Mouse (Mus musculus) heart, embryonic 12.5 days (tissue): Measurements from ENCODE around the gene Zbtb24. TPM values are rescaled to one million over a fixed set of nuclear protein-coding genes. Genes with fewer than 3 reads are reported as not detected.
"Not testable (repeated sequence)": the region's sequence is repeated elsewhere in the genome, so short reads cannot be mapped to it uniquely, and the experiment has no call there.

Experiments
- ATAC-seq: fragments of 200-750 bp; cut with Nextera tagmentation; 2 replicates; pipeline ENCODE4 v1.8.0; 2017; ENCODE audit warnings: moderate TSS enrichment, moderate library complexity; ENCODE audit not compliant: insufficient number of reproducible peaks, low FRiP score
- H3K27ac ChIP-seq: fragments of 300-500 bp; sonication (generic); 2 replicates; pipeline ENCODE4 v1.5.1; 2016; ENCODE audit warnings: mild to moderate bottlenecking, moderate library complexity; ENCODE audit not compliant: poor library complexity, severe bottlenecking
- H3K27me3 ChIP-seq: fragments of 300-500 bp; sonication (generic); replicated peaks from 2 replicates; pipeline ENCODE4 v1.6.1; 2016; ENCODE audit warnings: mild to moderate bottlenecking, moderate library complexity
- H3K36me3 ChIP-seq: fragments of 300-500 bp; sonication (generic); 2 replicates; pipeline ENCODE4 v1.6.1; 2016; ENCODE audit warnings: mild to moderate bottlenecking, moderate library complexity
- H3K4me1 ChIP-seq: fragments of 300-500 bp; sonication (generic); replicated peaks from 2 replicates; pipeline ENCODE4 v1.6.1; 2016; ENCODE audit warnings: mild to moderate bottlenecking
- H3K4me2 ChIP-seq: fragments of 300-500 bp; sonication (generic); 2 replicates; pipeline ENCODE4 v1.6.1; 2016; ENCODE audit warnings: mild to moderate bottlenecking, moderate library complexity
- H3K4me3 ChIP-seq: fragments of 300-500 bp; sonication (generic); 2 replicates; pipeline ENCODE4 v1.5.1; 2016; ENCODE audit warnings: mild to moderate bottlenecking
- H3K9ac ChIP-seq: fragments of 300-500 bp; sonication (generic); 2 replicates; pipeline ENCODE4 v1.6.1; 2016; ENCODE audit warnings: mild to moderate bottlenecking, moderate library complexity
- H3K9me3 ChIP-seq: fragments of 300-500 bp; sonication (generic); replicated peaks from 2 replicates; pipeline ENCODE4 v1.6.1; 2016; ENCODE audit warnings: mild to moderate bottlenecking, moderate library complexity
- WGBS: fragments of 180-500 bp; shearing (Covaris S2); methylation state at CpG from one replicate; pipeline ENCODE4 v1.1.7; 2016; 5-methylcytosine and 5-hydroxymethylcytosine counted together
- polyA plus RNA-seq: library from polyadenylated mRNA; unstranded; fragments of >200 nt; fragmentation: Nextera tagmentation; extraction: Ambion mirVana; gene quantifications from 2 replicates; pipeline ENCODE4 v1.2.1, GENCODE M21; 2016

Gene Zbtb24
- polyA plus RNA-seq, 1 experiment from 2014 or later = 13.3 TPM

- peaks cover 4% of the 10 kb centered on the region; the same call in 1 of the 2 replicates for H3K27me3 ChIP-seq
- 100% methylated on average over 1 of the region's 1 CpGs for WGBS
- H3K4me2 ChIP-seq = no peak overlapping the region
- H3K9ac ChIP-seq = no peak overlapping the region
- no peak for ATAC-seq
- H3K9me3 ChIP-seq = no peaks in the 10 kb centered on the region
- H3K27ac ChIP-seq = no peak overlapping the region
- no peak overlapping the region for H3K4me3 ChIP-seq
- H3K4me1 ChIP-seq = 0 out of 2 replicates have a peak, but pooled peaks cover 5% of the 10 kb centered on the region
- H3K36me3 ChIP-seq = no peaks in the 10 kb centered on the region
Observed at GRCm38 (mm10) chr10:41504996-41505395, 54.8 kb downstream of the Zbtb24 start.

DNA sequence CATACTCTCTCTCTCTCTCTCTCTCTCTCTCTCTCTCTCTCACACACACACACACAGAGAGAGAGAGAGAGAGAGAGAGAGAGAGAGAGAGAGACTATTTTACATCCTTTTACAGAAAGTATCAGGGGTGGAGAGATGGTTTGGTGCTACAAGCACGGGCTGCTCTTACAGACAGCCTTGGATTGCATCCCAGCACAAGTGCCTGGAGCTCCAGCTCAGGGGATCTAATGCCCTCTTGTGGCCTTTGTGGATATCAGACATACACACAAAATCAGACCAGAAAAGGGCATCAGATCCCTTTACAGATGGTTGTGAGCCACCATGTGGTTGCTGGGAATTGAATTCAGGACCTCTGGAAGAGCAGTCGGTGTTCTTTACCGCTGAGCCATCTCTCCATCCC, 55.3 kb downstream of the Zbtb24 start:
- WGBS = 2% methylated on average over 3 of the region's 3 CpGs
- not testable (repeated sequence) for H3K4me1 ChIP-seq, H3K9ac ChIP-seq, H3K27ac ChIP-seq, H3K36me3 ChIP-seq, H3K4me3 ChIP-seq, ATAC-seq, H3K4me2 ChIP-seq, H3K27me3 ChIP-seq, H3K9me3 ChIP-seq

DNA sequence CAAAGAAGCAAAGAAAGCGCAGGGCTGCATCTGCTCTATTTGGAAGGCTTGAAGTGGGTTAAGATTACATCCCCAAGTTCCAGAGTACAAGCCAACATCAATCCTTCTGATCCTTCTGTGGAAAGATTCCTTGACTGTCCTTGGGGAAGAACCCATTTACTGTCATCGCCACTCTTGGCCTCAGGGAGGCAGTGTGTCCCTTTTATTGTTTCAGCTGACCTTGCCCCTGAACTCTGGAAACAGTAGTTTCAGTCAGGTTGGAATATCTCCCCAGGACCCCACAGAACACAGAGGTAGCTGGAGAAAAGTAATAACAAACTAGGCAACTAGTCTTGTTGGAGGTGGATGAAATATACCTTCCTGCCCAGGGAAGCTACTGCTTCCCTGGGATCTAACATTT, 59.0 kb downstream of the Zbtb24 start:
- Histone ChIP-seq H3K4me1 (no peaks in the 10 kb centered on the region), H3K4me3 (no peak overlapping the region), H3K27me3 (peaks cover 4% of the 10 kb centered on the region; the same call in 1 of the 2 replicates), H3K36me3 (no peaks in the 10 kb centered on the region), H3K27ac (no peak overlapping the region), H3K9me3 (no peaks in the 10 kb centered on the region), H3K9ac (no peak overlapping the region), H3K4me2 (no peak overlapping the region)
- ATAC-seq = no peak
- 23% methylated on average over 2 of the region's 2 CpGs for WGBS

DNA sequence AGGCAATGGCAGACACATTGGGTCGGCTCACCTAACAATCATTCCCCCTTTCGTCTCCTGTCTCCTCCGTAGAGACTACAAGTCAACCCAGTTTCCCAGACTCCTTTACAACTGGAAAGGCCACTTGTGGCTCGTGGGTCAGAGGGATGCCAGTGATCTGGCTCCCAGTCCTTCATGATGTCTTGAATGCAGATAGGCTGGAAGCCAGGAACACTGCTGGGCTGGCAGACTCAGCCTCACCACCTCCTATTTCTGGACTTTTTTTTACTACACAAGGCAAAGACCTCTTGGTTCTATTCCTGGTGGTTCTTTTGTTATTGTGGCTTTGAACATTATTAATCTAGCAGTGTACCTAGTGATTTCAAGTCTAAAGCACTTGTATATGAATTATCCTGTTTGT, 64.1 kb downstream of the Zbtb24 start:
- no peak for ATAC-seq
- no peak overlapping the region for H3K9ac ChIP-seq
- H3K4me3 ChIP-seq = no peak overlapping the region
- H3K27ac ChIP-seq = no peak overlapping the region
- H3K36me3 ChIP-seq = no peaks in the 10 kb centered on the region
- no peak overlapping the region for H3K4me2 ChIP-seq
- no peaks in the 10 kb centered on the region for H3K9me3 ChIP-seq
- H3K4me1 ChIP-seq = no peaks in the 10 kb centered on the region
- H3K27me3 ChIP-seq = no peaks in the 10 kb centered on the region
- 61% methylated on average over 4 of the region's 4 CpGs for WGBS

- no peak overlapping the region for H3K4me2 ChIP-seq
- H3K27me3 ChIP-seq = no peaks in the 10 kb centered on the region
- H3K9ac ChIP-seq = no peak overlapping the region
- ATAC-seq = no peak
- H3K27ac ChIP-seq = no peak overlapping the region
- no peaks in the 10 kb centered on the region for H3K9me3 ChIP-seq
- no peaks in the 10 kb centered on the region for H3K4me1 ChIP-seq
- no peaks in the 10 kb centered on the region for H3K36me3 ChIP-seq
- no peak overlapping the region for H3K4me3 ChIP-seq
Observed at GRCm38 (mm10) chr10:41514921-41515320, 64.7 kb downstream of the Zbtb24 start.

Other genes starting within 250 kb of the Zbtb24 start
- 48.1 and 52.5 TPM in 2 replicates for gene Fig4, start 147.1 kb upstream of the Zbtb24 start, polyA plus RNA-seq
- 0.14 and 0.26 TPM in 2 replicates for gene Ak9, start 146.4 kb upstream of the Zbtb24 start, polyA plus RNA-seq
- gene Mical1, start 25.9 kb downstream of the Zbtb24 start, polyA plus RNA-seq = 38.9 and 45.3 TPM in 2 replicates
- 42.7 and 45.6 TPM in 2 replicates for gene Smpd2, start 40.0 kb downstream of the Zbtb24 start, polyA plus RNA-seq
- gene Ppil6, start 40.1 kb downstream of the Zbtb24 start, polyA plus RNA-seq = 1.1 TPM in 2 replicates
- 217 and 224 TPM in 2 replicates for gene Cd164, start 69.0 kb downstream of the Zbtb24 start, polyA plus RNA-seq